Mouse (Mus musculus): Measurements from ENCODE around the gene Dnase1l2.

DNA sequence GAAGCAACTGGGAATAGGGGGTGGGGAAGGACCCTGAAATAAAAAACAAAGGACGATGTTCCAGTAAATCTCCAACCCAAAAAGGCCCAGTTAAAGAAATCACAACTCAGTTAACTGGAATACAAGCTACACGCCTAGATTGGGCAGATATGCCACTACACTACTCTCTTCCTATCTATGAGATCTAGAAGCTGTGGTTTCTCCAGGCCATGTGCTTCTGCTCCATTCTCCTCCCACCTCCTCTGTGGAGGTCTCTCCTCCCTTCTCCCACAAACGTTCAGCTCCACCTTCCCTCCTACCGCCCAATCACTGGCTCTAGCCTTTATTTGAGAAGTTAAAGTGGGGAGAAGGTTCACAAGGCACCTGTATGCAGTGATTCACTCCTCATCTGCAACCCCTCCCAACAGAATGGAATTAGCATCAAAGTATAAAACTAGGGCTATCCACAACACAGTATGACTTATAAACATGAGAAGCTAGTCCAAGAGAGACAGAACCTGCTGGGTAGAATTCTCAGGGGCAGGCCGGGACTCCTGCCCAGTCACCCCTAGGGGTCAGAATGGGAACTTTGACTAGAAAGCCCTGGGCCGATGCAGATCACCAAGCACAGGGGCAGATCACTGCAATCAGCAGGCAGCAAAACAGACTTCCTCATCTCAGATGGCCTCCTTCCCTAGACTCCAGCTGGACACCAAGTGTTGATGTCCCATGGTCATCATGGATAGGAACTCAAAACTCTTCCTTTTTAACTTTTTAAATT is 20.6 kb upstream of the Dnase1l2 start:
- TF ChIP-seq GATA1 (IDR thresholded peaks at IDR 0.05; ENCODE audit: borderline replicate concordance, low read length) (no peak), FLI1 (IDR thresholded peaks at IDR 0.05; ENCODE audit: low read length) (no peak)
